Mouse (Mus musculus): Measurements from ENCODE around the gene Exoc8.

Exoc8 gene

DNA sequence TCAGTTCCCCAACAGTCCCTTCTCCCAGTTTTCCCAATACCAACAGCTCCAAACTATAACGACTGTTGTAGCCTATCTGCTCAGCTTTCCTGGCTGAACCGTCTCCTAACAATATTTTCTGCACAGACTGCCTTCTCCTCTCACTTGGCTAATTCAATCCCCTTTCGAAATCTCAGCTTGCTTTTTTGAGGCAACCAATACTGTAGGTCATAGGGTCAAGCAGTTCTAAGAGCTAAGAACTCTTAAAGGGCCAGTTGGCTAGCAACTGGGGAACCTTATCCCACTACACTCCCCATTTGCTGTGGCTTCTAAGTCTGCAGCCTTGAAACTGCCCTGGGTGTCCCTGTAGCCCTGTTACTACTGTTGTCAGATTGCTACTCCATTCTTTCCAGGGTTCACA, 52.4 kb downstream of the Exoc8 start:
- DNase-seq: no peak
